Mouse (Mus musculus) adrenal gland, postnatal 25 days (tissue): ENCODE measurements around the gene Kcna2. TPM values are rescaled to one million over a fixed set of nuclear protein-coding genes. Genes with fewer than 3 reads are reported as not detected.

Experiments used
- DNase-seq: peaks from one replicate; pipeline ENCODE4 v3.0.0; 2021; ENCODE audit warnings: mixed read lengths
- total RNA-seq: library from RNA; stranded (reverse); gene quantifications from 2 replicates; pipeline ENCODE4 v1.2.3, GENCODE M21; 2021

Gene Kcna2
- total RNA-seq, 1 experiment from 2014 or later = 1.2 TPM

- DNase-seq = peak; percentile 8
These were observed 1.1 kb downstream of the Kcna2 start for GRCm38 (mm10) chr3:107101787-107102651.

DNA sequence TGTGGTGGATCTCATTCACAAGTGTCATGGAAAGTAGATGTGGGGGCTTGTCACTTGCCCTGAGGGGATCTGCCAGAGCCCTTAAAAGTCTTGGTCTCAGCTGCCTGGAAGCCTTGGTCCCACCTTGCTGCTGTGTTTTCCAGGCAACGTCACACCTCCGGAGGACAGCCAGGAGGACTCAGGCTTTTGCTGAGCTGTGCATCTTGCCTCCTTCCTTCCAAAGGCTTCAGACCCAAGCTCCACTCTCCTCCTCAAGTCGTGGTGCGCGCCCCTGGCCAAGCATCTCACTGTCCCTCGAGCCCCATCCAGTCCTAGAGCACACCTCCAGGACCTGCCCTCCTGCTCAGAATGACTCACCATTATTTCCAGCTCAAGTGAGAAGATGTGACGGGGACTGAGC is 2.1 kb downstream of the Kcna2 start:
- DNase-seq = no peak

- no peak for DNase-seq
These were observed 2.5 kb downstream of the Kcna2 start for GRCm38 (mm10) chr3:107103462-107103861.

DNA sequence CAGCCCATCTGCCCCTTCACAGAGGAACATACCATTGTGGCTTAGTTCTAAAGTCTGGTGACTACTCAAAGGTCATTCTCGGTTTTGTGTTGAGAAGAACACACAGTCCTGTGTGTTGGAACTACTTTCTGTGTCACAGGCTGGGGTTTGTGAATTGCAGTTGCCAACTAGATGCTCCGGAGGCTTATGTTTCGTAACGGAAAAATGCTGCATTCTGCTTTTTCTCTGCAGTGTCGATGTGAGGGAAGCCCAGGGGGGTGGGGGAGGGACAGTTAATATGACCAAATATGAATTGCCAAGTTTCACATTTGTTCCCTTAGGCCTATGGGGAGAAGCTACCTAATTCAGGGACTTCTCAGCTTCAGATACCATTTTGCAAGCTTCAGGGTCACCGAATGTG is 5.0 kb downstream of the Kcna2 start:
- no peak for DNase-seq

GRCm38 (mm10) chr3:107112498-107112897 is 11.6 kb downstream of the Kcna2 start:
- DNase-seq = no peak

DNA sequence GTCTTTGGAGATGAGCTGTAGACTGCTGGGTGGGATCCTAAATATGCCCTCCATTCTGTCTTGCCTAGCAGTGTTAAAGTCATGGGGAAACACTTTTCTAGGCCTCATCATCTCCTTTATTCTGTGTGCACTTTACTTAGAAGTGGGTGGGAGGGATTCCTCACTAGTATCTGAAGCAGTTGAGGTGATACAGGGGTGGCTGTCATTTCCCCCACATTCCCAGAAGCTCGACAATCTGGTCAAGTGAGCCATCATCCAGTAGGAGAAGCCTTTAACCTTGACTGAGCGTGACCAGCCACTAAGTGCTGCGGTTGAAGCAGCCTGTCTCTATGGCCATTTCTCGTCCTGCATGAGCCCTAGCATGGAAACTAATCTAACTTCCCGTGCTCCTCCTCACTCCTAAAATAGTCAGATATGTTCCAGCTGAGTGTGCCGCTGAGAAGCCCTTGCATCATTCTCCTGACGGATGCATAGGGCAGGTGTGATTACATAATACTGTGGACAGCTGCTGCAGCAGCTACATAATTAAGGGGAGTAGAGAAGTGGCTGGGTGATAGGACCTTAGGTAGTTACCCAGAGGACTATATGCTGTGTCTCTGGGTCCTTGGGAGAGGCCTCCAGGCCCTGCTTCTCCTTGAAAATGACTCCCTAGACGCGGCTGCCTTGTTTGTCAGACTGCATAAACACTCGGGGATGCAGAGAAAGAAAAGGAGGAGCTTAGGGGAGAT is 12.2 kb downstream of the Kcna2 start:
- DNase-seq = no peak

- no peak for DNase-seq
These were observed 13.1 kb downstream of the Kcna2 start for GRCm38 (mm10) chr3:107113771-107114737.

- peak; percentile 24 for DNase-seq
These were observed 14.0 kb downstream of the Kcna2 start for GRCm38 (mm10) chr3:107114941-107115340.

GRCm38 (mm10) chr3:107115746-107116145 is 14.8 kb downstream of the Kcna2 start:
- DNase-seq = no peak

DNA sequence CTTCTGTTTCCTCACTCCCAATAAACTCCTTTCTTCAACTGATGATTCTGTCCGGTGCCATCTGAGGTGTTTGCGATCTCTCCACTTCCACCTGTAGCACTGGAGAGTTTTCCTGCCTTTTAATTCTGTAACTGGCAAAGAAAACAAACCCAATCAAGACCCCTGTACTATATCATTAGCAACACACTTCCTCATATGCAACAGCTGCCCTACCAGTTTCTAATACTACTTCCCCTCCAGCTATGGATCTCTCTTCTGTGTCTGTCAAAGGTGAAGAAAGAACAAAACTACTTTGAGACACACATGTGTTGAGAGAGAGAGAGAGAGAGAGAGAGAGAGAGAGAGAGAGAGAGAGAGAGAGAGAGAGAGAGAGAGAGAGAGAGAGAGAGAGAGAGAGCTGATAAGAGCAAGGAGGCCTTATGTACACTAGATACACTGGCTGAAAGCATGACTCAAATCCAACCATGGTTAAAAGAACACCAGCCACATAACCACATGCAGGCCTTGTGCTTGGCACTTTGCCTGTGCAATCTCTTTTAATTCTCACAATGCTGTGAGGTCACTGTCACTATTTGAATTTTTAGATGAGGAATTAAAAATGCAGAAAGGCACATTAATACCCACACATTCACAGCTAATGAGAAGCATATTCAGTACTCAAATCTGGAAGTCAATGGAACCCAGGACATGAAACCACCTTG is 19.1 kb downstream of the Kcna2 start:
- no peak for DNase-seq

GRCm38 (mm10) chr3:107122306-107122705 is 21.4 kb downstream of the Kcna2 start:
- DNase-seq = no peak

- no peak for DNase-seq
These were observed 26.7 kb downstream of the Kcna2 start for GRCm38 (mm10) chr3:107127667-107128066.

DNA sequence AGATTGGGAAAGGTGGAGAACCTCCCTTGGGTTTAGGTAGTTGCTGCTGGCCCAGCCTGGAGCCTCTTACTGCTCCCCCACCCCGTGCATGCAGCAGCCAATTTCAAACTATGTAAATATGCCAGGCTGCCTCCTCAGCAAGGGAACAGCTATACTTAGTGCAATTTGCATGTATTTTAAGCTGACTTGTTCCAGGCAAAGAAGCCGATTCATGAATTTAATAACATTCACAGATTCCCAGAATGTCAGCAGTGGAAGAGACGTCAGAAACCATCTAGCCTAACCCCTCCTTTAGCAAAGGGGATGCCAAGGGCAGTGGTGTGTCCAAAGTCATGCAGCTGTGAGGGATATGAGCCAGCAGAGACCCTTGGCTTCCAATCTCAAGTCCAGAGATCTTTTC is 27.5 kb downstream of the Kcna2 start:
- no peak for DNase-seq

DNA sequence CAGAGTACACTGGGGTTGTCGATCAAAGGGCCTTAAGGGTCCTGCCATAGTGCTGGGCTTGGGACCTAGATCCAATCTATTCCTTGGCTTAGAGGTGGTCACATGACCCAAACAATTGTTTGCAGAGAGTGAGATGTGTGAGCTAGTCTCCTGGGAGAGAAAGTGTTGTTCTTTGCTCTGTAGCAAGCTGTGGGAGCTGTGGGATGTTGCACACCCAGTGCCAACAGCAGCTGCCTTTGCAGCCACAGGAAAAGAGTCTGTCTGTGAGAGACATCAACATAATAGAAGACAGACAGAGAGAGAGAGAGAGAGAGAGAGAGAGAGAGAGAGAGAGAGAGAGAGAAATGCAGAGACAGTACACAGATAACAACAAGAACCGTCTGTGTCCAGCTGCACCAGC is 28.3 kb downstream of the Kcna2 start:
- no peak for DNase-seq

DNA sequence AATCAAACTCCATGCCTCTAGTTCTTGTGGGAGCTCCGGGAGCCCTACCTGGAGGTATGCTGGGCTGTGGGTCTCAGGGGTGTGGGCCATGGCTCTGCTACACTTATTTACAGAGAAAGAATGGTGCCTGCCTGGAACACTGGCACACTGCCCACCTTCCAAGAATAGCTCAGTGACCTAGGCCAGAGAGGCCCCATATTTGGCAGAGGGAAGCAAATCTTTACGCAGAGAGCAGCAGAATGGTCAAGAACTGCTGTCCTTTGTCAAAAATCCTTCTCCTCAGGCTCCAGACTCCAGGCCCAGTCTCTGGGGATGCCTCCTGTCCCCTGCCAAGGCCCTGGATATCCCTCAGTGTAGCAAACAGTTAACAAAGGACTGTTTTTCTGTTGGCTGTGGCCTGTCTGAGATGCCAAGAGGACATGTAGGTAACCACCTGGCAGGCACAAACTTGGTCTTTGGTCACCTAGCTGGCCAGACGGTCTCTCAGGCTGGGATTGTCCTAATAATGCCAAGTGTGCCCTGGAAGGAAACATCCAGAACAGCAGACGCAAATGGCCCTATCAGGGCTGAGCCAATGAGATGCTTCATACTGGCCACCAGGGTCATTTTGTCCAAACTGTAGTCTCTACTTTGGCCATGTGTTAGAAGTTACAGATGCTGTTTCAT is 29.8 kb downstream of the Kcna2 start:
- DNase-seq = peak; percentile 47

GRCm38 (mm10) chr3:107131846-107132245 is 30.9 kb downstream of the Kcna2 start:
- no peak for DNase-seq

GRCm38 (mm10) chr3:107132651-107133050 is 31.7 kb downstream of the Kcna2 start:
- no peak for DNase-seq

DNA sequence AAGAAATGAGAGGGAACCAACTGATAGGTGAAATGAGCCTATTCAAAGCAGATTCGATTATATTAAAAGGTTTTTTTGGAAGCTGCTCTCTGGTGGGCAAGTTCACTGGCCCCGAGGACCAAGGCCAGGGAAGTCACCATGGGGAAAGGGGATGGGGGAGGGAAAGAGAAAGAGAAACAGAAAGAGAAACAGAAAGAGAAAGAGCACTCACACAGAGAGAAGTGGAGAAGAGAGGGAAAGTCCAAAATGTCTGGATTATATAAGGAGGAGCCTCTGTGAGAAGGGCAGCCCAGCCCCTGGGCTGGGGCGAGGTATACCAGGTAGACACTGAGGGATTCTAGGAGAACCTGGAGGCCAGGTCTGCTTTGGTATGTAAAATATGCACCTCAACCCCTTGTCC is 33.5 kb downstream of the Kcna2 start:
- no peak for DNase-seq

- no peak for DNase-seq
These were observed 46.2 kb downstream of the Kcna2 start for GRCm38 (mm10) chr3:107147126-107147525.

DNA sequence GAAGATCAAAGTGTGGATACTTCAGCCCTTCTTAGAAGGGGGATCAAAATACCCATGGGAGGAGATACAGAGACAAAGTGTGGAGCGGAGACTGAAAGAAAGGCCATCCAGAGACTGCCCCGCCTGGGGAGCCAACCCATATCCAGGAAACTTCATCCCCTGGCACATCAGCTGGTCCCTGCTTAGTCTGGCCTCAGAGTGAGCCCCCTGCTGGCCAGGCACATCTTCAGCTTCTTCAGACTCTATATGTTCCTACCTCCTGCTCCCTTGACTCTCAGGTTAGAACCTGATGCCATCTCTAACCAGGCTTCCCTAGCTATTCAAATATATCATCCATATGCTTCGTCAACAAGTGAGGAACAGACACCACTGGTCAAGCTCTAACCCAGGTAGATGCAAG is 48.1 kb downstream of the Kcna2 start:
- peak; percentile 51 for DNase-seq

GRCm38 (mm10) chr3:107150469-107150868 is 49.5 kb downstream of the Kcna2 start:
- DNase-seq = no peak
